Mouse (Mus musculus): ENCODE measurements around the gene Gm42906.

- no peak for TF ChIP-seq CTCF (conservative IDR thresholded peaks at IDR 0.05 in 1 of 2, IDR thresholded peaks at IDR 0.05 in 1 of 2; ENCODE audit: low read depth in 2 of 2, low read length in 2 of 2)
- no peak for TF ChIP-seq ZKSCAN1 (IDR thresholded peaks at IDR 0.05; ENCODE audit: borderline replicate concordance, low read depth, low read length)
- TF ChIP-seq MAFK (IDR thresholded peaks at IDR 0.05; ENCODE audit: insufficient replicate concordance, low read length): no peak
- no peak for TF ChIP-seq E2F4 (IDR thresholded peaks at IDR 0.05; ENCODE audit: insufficient replicate concordance, low read depth, low read length)
- TF ChIP-seq IRF4 (IDR thresholded peaks at IDR 0.05; ENCODE audit: low read depth, low read length): no peak
- TF ChIP-seq MAZ (IDR thresholded peaks at IDR 0.05; ENCODE audit: low read depth, low read length): no peak
- no peak for TF ChIP-seq HCFC1 (IDR thresholded peaks at IDR 0.05; ENCODE audit: low read depth, low read length)
- no peak for TF ChIP-seq POLR2A (IDR thresholded peaks at IDR 0.05; ENCODE audit: low read depth, low read length)
Observed at GRCm38 (mm10) chr5:151275986-151276385, 152.0 kb downstream of the Gm42906 start.
